Mouse (Mus musculus): Measurements from ENCODE around the gene Brd4.

DNA sequence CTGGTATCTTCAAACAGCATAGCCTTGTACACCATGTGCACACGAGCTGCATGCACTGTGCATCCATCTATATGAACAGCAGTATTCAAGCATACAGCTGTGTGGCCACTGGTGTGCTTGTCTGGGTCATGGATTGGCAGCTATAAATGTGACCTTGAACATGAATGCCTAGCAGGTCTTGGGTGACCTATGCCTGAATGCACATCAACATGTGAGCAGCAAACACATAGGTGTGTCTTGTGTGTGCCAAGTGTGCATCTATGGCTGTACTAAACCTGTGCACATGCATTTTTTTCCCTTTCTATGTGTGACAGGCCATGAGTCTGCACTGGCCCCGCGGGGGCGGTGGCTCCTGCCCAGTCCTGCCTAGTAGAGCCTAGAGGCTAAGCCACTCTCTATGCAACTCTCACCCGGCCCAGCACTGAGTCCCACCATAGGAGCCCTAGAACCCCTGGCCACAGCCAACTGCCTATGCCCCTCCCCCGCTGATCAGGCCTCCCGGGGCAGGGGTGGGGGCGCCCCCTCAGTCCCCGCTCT lies 119.2 kb downstream of the Brd4 start:
- no peak for TF ChIP-seq CTCF (IDR thresholded peaks at IDR 0.05; ENCODE audit: low read depth)
- no peak for TF ChIP-seq EP300 (optimal IDR thresholded peaks at IDR 0.05)
